Mouse (Mus musculus): ENCODE data around the gene Usp1. TPM values are rescaled to one million over a fixed set of nuclear protein-coding genes. Genes with fewer than 3 reads are reported as not detected.
"Not testable (repeated sequence)": the region's sequence is repeated elsewhere in the genome, so short reads cannot be mapped to it uniquely, and the experiment has no call there.

Gene Usp1
- polyA plus RNA-seq, 1 experiment from 2014 or later = 54.4 TPM

DNA sequence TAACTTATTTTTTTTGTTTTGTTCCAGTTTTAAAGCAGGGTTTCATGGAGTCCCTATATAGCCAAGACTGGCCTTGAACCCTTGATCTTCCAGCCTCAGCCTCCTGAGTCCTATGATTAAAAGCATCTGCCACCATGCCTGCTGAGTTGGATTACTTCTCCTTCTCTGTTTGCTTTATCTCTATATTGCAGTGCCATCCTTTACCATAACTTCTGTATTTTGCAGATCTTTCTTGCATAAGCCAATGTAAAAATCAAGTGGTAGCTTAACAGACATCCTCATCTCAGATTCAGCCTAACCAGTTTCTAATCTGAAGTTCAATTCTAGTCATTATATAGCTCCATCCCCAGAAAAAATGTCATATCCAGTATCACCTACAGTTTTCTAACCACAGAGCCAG, 27.0 kb downstream of the Usp1 start:
- no peak overlapping the region for H3K4me3 ChIP-seq (ENCODE audit: control insufficient read depth in 1 of 2, insufficient read depth in 1 of 2, low read depth in 1 of 2, low read length in 2 of 2)
- no peaks in the 10 kb centered on the region for H3K9me3 ChIP-seq (ENCODE audit: control insufficient read depth, low read length)
- H3K27ac ChIP-seq (replicated peaks in 1 of 2; ENCODE audit: control insufficient read depth in 1 of 2, insufficient read depth in 1 of 2, low read depth in 2 of 2, low read length in 2 of 2) = no peak overlapping the region
- H3K4me1 ChIP-seq (ENCODE audit: control insufficient read depth in 2 of 2, insufficient read depth in 2 of 2, low read length in 2 of 2) = peaks cover 2 to 12% of the 10 kb centered on the region in 2 experiments; a peak in 3 of 4 replicates
- no peak for ATAC-seq (ENCODE audit: insufficient number of reproducible peaks, insufficient read depth, low FRiP score, low read depth)
- H3K27me3 ChIP-seq (ENCODE audit: control insufficient read depth, insufficient read depth, low read length) = no peaks in the 10 kb centered on the region
- no peak overlapping the region for H3K9ac ChIP-seq (ENCODE audit: low read length)
- H3K4me2 ChIP-seq (ENCODE audit: low read length) = no peak overlapping the region
- peaks cover 21% of the 10 kb centered on the region for H3K36me3 ChIP-seq (ENCODE audit: control insufficient read depth, insufficient read depth, low read length)

DNA sequence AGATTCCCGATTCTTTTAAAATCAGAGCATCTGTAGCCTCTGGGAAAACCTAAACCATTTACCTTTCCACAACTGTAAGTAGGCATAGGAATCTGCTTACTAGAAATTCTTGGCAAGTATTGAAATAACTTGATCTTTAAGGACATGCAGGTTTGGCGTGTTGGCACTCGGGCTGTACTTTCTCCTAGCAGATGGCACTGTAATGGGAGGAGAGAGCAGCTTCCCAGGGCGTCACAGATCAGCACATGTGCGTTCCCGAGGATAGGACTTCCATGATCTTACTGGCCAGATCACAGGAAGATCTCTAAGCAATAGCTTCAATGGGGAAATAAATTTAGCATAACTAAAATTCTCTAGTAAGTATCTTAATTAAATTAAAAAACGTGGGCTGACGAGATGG, 32.4 kb downstream of the Usp1 start:
- H3K4me2 ChIP-seq (ENCODE audit: low read length) = no peak overlapping the region
- H3K9me3 ChIP-seq (ENCODE audit: control insufficient read depth, low read length) = no peaks in the 10 kb centered on the region
- ATAC-seq (ENCODE audit: insufficient number of reproducible peaks, insufficient read depth, low FRiP score, low read depth) = no peak
- no peak overlapping the region for H3K27ac ChIP-seq (replicated peaks in 1 of 2; ENCODE audit: control insufficient read depth in 1 of 2, insufficient read depth in 1 of 2, low read depth in 2 of 2, low read length in 2 of 2)
- no peaks in the 10 kb centered on the region for H3K27me3 ChIP-seq (ENCODE audit: control insufficient read depth, insufficient read depth, low read length)
- WGBS = 94% methylated on average over 8 of the region's 8 CpGs
- no peak overlapping the region for H3K9ac ChIP-seq (ENCODE audit: low read length)
- no peak overlapping the region for H3K4me3 ChIP-seq (ENCODE audit: control insufficient read depth in 1 of 2, insufficient read depth in 1 of 2, low read depth in 1 of 2, low read length in 2 of 2)
- H3K36me3 ChIP-seq (ENCODE audit: control insufficient read depth, insufficient read depth, low read length) = peaks cover 47% of the 10 kb centered on the region
- H3K4me1 ChIP-seq (ENCODE audit: control insufficient read depth in 2 of 2, insufficient read depth in 2 of 2, low read length in 2 of 2) = peaks cover 2 to 12% of the 10 kb centered on the region in 2 experiments; a peak in 3 of 4 replicates

DNA sequence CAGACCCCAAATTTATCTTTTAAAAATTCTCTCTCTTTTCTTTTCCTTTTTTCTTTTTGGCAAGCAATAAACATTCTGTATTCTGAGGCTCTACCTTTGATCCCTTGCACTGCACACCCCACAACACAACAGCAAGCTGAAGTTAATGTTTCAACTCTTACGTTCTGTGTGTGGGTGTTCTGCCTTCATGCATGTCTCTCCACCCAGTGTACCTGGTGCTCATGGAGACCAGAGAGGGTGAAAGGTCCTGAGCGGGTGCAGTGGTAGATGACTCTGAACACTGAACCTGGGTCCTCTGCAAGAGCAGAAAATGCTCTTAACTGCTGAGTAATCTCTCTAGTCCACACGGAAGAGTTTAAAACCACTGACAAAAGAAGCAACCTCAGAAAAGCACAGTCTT, 36.6 kb downstream of the Usp1 start:
- peaks cover 69% of the 10 kb centered on the region for H3K36me3 ChIP-seq (ENCODE audit: control insufficient read depth, insufficient read depth, low read length)

DNA sequence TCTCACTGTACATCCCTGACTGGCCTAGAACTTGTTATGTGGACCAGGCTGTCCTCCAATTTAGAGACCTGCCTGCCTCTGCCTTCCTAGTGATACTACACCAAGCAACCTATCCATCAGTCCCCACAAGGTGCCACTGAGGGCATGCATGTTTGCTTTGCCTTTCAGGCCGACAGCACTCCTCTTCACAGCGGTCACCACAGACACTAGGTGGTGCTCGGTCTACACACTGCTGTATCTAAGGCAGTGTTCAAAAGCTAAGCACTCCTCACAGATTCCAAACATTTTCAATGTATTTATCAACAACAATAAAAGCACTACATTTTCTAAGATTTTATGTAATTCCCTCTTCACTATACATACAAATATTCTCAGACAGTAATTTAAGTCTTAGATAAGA, 46.3 kb downstream of the Usp1 start:
- Histone ChIP-seq H3K9me3 (ENCODE audit: control insufficient read depth, low read length) (no peaks in the 10 kb centered on the region), H3K4me1 (ENCODE audit: control insufficient read depth in 2 of 2, insufficient read depth in 2 of 2, low read length in 2 of 2) (no peaks in the 10 kb centered on the region), H3K27me3 (ENCODE audit: control insufficient read depth, insufficient read depth, low read length) (no peaks in the 10 kb centered on the region), H3K4me2 (ENCODE audit: low read length) (no peak overlapping the region), H3K9ac (ENCODE audit: low read length) (no peak overlapping the region), H3K36me3 (ENCODE audit: control insufficient read depth, insufficient read depth, low read length) (peaks cover 92% of the 10 kb centered on the region), H3K4me3 (ENCODE audit: control insufficient read depth in 1 of 2, insufficient read depth in 1 of 2, low read depth in 1 of 2, low read length in 2 of 2) (no peak overlapping the region), H3K27ac (replicated peaks in 1 of 2; ENCODE audit: control insufficient read depth in 1 of 2, insufficient read depth in 1 of 2, low read depth in 2 of 2, low read length in 2 of 2) (no peak overlapping the region)
- 89% methylated on average over 3 of the region's 3 CpGs for whole genome bisulfite sequencing
- no peak for ATAC-seq (ENCODE audit: insufficient number of reproducible peaks, insufficient read depth, low FRiP score, low read depth)

More for the DNA sequence above, 36.6 kb downstream of the Usp1 start:
- no peaks in the 10 kb centered on the region for H3K4me1 ChIP-seq (ENCODE audit: control insufficient read depth in 2 of 2, insufficient read depth in 2 of 2, low read length in 2 of 2)
- WGBS = 89% methylated on average over 3 of the region's 3 CpGs
- no peak overlapping the region for H3K4me2 ChIP-seq (ENCODE audit: low read length)
- no peaks in the 10 kb centered on the region for H3K9me3 ChIP-seq (ENCODE audit: control insufficient read depth, low read length)
- H3K27ac ChIP-seq (replicated peaks in 1 of 2; ENCODE audit: control insufficient read depth in 1 of 2, insufficient read depth in 1 of 2, low read depth in 2 of 2, low read length in 2 of 2) = no peak overlapping the region
- ATAC-seq (ENCODE audit: insufficient number of reproducible peaks, insufficient read depth, low FRiP score, low read depth) = no peak
- H3K27me3 ChIP-seq (ENCODE audit: control insufficient read depth, insufficient read depth, low read length) = no peaks in the 10 kb centered on the region
- no peak overlapping the region for H3K4me3 ChIP-seq (ENCODE audit: control insufficient read depth in 1 of 2, insufficient read depth in 1 of 2, low read depth in 1 of 2, low read length in 2 of 2)
- no peak overlapping the region for H3K9ac ChIP-seq (ENCODE audit: low read length)

DNA sequence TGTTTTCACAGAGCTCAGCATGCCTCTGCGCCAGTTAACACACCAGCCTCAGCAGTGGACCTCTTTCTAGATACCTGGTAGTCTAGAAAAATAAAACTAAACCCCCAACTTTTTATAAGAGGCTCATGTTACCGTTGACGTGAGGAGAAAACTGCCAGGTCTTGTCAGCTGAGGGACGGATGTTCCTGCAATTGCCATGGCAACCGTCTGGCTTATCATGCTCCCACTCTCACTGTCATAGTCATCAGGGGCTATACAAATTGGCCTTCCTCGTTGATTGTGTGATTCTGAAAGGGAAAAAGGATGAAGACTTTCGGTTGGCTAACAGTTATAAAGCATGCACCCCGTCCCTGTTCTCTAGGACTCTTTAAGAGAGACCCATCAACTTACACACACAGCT, 52.1 kb downstream of the Usp1 start:
- Histone ChIP-seq H3K27me3 (ENCODE audit: control insufficient read depth, insufficient read depth, low read length) (no peaks in the 10 kb centered on the region), H3K4me3 (ENCODE audit: control insufficient read depth in 1 of 2, insufficient read depth in 1 of 2, low read depth in 1 of 2, low read length in 2 of 2) (no peak overlapping the region), H3K9ac (ENCODE audit: low read length) (no peak overlapping the region), H3K36me3 (ENCODE audit: control insufficient read depth, insufficient read depth, low read length) (peaks cover 62% of the 10 kb centered on the region), H3K27ac (replicated peaks in 1 of 2; ENCODE audit: control insufficient read depth in 1 of 2, insufficient read depth in 1 of 2, low read depth in 2 of 2, low read length in 2 of 2) (no peak overlapping the region), H3K4me2 (ENCODE audit: low read length) (no peak overlapping the region), H3K4me1 (ENCODE audit: control insufficient read depth in 2 of 2, insufficient read depth in 2 of 2, low read length in 2 of 2) (no peaks in the 10 kb centered on the region), H3K9me3 (ENCODE audit: control insufficient read depth, low read length) (no peaks in the 10 kb centered on the region)
- no peak for ATAC-seq (ENCODE audit: insufficient number of reproducible peaks, insufficient read depth, low FRiP score, low read depth)
- 72% methylated on average over 8 of the region's 8 CpGs for WGBS

DNA sequence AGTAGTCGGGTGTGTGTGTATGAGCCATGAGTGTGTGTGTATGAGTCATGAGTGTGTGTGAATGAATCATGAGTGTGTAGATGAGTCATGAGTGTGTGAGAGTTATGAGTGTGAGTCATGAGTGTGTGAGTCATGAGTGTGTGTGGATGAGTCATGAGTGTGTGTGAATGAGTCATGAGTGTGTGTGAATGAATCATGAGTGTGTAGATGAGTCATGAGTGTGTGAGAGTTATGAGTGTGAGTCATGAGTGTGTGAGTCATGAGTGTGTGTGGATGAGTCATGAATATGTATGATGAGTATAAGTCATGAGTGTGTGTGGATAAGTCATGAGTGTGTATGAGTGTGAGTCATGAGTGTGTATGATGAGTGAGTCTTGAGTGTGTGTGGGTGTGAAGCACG, 54.7 kb downstream of the Usp1 start:
- H3K4me1 ChIP-seq (ENCODE audit: control insufficient read depth in 2 of 2, insufficient read depth in 2 of 2, low read length in 2 of 2); H3K9me3 ChIP-seq (ENCODE audit: control insufficient read depth, low read length); ATAC-seq (ENCODE audit: insufficient number of reproducible peaks, insufficient read depth, low FRiP score, low read depth); H3K27me3 ChIP-seq (ENCODE audit: control insufficient read depth, insufficient read depth, low read length); H3K27ac ChIP-seq (replicated peaks in 1 of 2; ENCODE audit: control insufficient read depth in 1 of 2, insufficient read depth in 1 of 2, low read depth in 2 of 2, low read length in 2 of 2); H3K4me2 ChIP-seq (ENCODE audit: low read length); H3K9ac ChIP-seq (ENCODE audit: low read length); H3K4me3 ChIP-seq (ENCODE audit: control insufficient read depth in 1 of 2, insufficient read depth in 1 of 2, low read depth in 1 of 2, low read length in 2 of 2): not testable (repeated sequence)
- 89% methylated on average over 2 of the region's 2 CpGs for WGBS
- peaks cover 37% of the 10 kb centered on the region for H3K36me3 ChIP-seq (ENCODE audit: control insufficient read depth, insufficient read depth, low read length)

DNA sequence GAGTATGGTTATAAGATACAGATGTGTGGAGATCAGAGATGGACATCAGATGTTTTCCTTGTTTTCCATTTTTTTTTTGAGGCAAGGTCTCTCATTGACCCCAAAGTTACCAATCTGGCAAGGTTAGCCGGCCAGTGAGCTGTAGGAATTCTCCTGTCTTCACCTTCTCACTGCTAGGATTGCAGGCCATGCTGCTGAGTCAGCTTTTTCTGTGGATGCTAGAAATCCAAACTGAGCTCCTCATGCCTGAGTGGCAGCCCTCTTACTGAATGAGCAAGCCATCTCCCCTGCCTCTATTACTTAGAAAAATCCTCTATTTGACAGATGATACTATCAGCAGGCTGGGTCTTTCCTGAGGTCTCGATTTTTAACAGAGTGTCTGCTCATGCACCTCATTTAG, 55.1 kb downstream of the Usp1 start:
- Histone ChIP-seq H3K4me3 (ENCODE audit: control insufficient read depth in 1 of 2, insufficient read depth in 1 of 2, low read depth in 1 of 2, low read length in 2 of 2) (no peak overlapping the region), H3K27ac (replicated peaks in 1 of 2; ENCODE audit: control insufficient read depth in 1 of 2, insufficient read depth in 1 of 2, low read depth in 2 of 2, low read length in 2 of 2) (no peak overlapping the region), H3K36me3 (ENCODE audit: control insufficient read depth, insufficient read depth, low read length) (peaks cover 33% of the 10 kb centered on the region), H3K9me3 (ENCODE audit: control insufficient read depth, low read length) (no peaks in the 10 kb centered on the region), H3K4me2 (ENCODE audit: low read length) (no peak overlapping the region), H3K4me1 (ENCODE audit: control insufficient read depth in 2 of 2, insufficient read depth in 2 of 2, low read length in 2 of 2) (no peaks in the 10 kb centered on the region), H3K9ac (ENCODE audit: low read length) (no peak overlapping the region), H3K27me3 (ENCODE audit: control insufficient read depth, insufficient read depth, low read length) (no peaks in the 10 kb centered on the region)
- 77% methylated on average over 2 of the region's 2 CpGs for WGBS
- ATAC-seq (ENCODE audit: insufficient number of reproducible peaks, insufficient read depth, low FRiP score, low read depth) = no peak

DNA sequence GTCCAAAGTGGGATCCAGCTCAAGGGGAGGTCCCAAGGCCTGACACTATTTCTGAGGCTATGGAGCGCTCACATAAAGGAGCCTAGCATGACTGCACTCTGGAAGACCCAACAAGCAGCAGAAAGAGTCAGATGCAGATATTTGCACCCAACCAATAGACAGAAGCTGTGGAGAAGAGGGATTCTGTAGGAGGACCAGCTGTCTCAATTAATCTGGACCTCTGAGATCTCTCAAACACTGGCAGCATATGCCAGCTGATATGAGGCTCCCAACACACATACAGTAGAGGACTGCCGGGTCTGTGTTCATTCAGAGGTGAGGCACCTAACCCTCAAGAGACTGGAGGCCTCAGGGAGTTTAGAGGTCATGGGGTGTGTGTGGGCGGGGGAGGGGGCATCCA, 56.4 kb downstream of the Usp1 start:
- H3K27me3 ChIP-seq (ENCODE audit: control insufficient read depth, insufficient read depth, low read length); H3K9ac ChIP-seq (ENCODE audit: low read length); H3K9me3 ChIP-seq (ENCODE audit: control insufficient read depth, low read length); H3K4me1 ChIP-seq (ENCODE audit: control insufficient read depth in 2 of 2, insufficient read depth in 2 of 2, low read length in 2 of 2); ATAC-seq (ENCODE audit: insufficient number of reproducible peaks, insufficient read depth, low FRiP score, low read depth); H3K27ac ChIP-seq (replicated peaks in 1 of 2; ENCODE audit: control insufficient read depth in 1 of 2, insufficient read depth in 1 of 2, low read depth in 2 of 2, low read length in 2 of 2); H3K4me3 ChIP-seq (ENCODE audit: control insufficient read depth in 1 of 2, insufficient read depth in 1 of 2, low read depth in 1 of 2, low read length in 2 of 2); H3K4me2 ChIP-seq (ENCODE audit: low read length): not testable (repeated sequence)
- WGBS = 78% methylated on average over 3 of the region's 3 CpGs
- H3K36me3 ChIP-seq (ENCODE audit: control insufficient read depth, insufficient read depth, low read length) = peaks cover 37% of the 10 kb centered on the region
